Mouse (Mus musculus) midbrain, embryonic 14.5 days (tissue): ENCODE results near the gene Crot. TPM values are rescaled to one million over a fixed set of nuclear protein-coding genes. Genes with fewer than 3 reads are reported as not detected.

Experiments
- ATAC-seq: fragments of 200-750 bp; cut with Nextera tagmentation; 2 replicates; pipeline ENCODE4 v1.8.0; 2017; ENCODE audit warnings: moderate number of reproducible peaks, moderate library complexity; ENCODE audit not compliant: low FRiP score, low TSS enrichment
- DNase-seq: peaks from one replicate; pipeline ENCODE4 v3.0.0-alpha.2; 2015
- H3K27ac ChIP-seq: fragments of 300-500 bp; sonication (generic); replicated peaks from 2 replicates; pipeline ENCODE4 v1.5.1; 2014; ENCODE audit warnings: mild to moderate bottlenecking, low read depth, low read length, moderate library complexity
- H3K27me3 ChIP-seq: fragments of 300-500 bp; sonication (generic); 2 replicates; pipeline ENCODE4 v1.6.1; 2014; ENCODE audit warnings: low read length, control low read depth, mixed read lengths; ENCODE audit not compliant: control insufficient read depth, insufficient read depth
- H3K36me3 ChIP-seq: fragments of 300-500 bp; sonication (generic); 2 replicates; pipeline ENCODE4 v1.6.1; 2014; ENCODE audit warnings: low read length, control low read depth; ENCODE audit not compliant: control insufficient read depth, insufficient read depth
- H3K4me1 ChIP-seq: fragments of 300-500 bp; sonication (generic); 2 replicates; pipeline ENCODE4 v1.6.1; 2014; ENCODE audit warnings: mild to moderate bottlenecking, antibody characterized with exemption, low read length, control low read depth; ENCODE audit not compliant: control insufficient read depth, insufficient read depth
- H3K4me2 ChIP-seq: fragments of 300-500 bp; sonication (generic); 2 replicates; pipeline ENCODE4 v1.6.1; 2014; ENCODE audit warnings: mild to moderate bottlenecking, low read length, moderate library complexity
- H3K4me3 ChIP-seq: fragments of 300-500 bp; sonication (generic); replicated peaks from 2 replicates; pipeline ENCODE4 v1.5.1; 2014; ENCODE audit warnings: low read depth, low read length
- H3K9ac ChIP-seq: fragments of 300-500 bp; sonication (generic); replicated peaks from 2 replicates; pipeline ENCODE4 v1.6.1; 2014; ENCODE audit warnings: mild to moderate bottlenecking, low read length, moderate library complexity
- H3K9me3 ChIP-seq: fragments of 300-500 bp; sonication (generic); 2 replicates; pipeline ENCODE4 v1.6.1; 2016; ENCODE audit warnings: low read length, control low read depth, mixed read lengths; ENCODE audit not compliant: control insufficient read depth
- WGBS: fragments of 180-500 bp; shearing (Covaris S2); extraction: QIAGEN DNeasy Blood & Tissue Kit; methylation state at CpG from one replicate; pipeline ENCODE4 v1.1.7; 2014; 5-methylcytosine and 5-hydroxymethylcytosine counted together
- polyA plus RNA-seq: library from polyadenylated mRNA; unstranded; fragments of >200 nt; fragmentation: Nextera tagmentation; extraction: Ambion mirVana; gene quantifications from 2 replicates; pipeline ENCODE4 v1.2.1, GENCODE M21; 2014

Gene Crot
- polyA plus RNA-seq, 1 experiment from 2014 or later = 21.1 TPM

DNA sequence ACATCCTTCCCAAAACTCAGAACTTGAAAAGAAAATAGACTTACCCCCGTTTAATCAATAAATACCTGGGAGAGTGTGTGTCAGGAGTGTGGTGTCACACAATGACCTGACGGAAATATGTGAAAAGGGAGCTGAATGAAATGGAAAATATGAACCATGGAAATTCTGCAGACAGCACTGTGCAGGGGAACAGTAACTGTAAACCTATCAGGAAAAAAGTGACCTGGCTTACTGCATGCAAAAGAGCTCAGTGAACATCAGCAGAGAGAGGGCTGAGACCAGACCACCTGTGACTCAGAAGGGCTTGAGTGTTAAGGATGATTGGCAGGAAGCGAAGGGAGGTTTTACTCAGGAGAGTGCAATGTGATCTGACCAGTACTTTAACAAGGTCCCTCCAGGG, 11.7 kb downstream of the Crot start:
- Histone ChIP-seq H3K27ac (no peak overlapping the region), H3K4me2 (no peak overlapping the region), H3K4me3 (no peak overlapping the region), H3K4me1 (no peaks in the 10 kb centered on the region), H3K36me3 (peaks cover 36% of the 10 kb centered on the region), H3K9me3 (no peaks in the 10 kb centered on the region), H3K27me3 (no peaks in the 10 kb centered on the region), H3K9ac (no peak overlapping the region)
- DNase-seq = no peak
- no peak for ATAC-seq
- WGBS = 89% methylated on average over 3 of the region's 3 CpGs

DNA sequence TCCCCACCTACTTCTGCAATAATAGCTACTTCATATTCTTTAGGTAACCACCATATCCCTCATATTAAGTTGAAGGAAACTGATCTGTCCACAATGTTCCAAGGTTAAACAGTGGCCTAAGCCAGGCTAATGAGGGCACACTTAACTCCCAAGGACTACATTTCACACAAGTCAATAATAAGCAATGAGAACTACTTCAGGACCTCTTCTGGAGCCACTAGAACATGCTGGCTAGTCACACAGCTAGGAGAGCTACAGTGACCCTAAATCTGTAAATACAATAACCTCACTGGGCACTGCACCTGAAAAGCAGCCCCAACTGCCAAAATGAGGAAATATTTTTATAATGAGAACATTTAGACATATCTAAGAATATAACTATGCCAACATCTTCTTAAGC, 22.4 kb downstream of the Crot start:
- H3K4me3 ChIP-seq = no peak overlapping the region
- no peaks in the 10 kb centered on the region for H3K4me1 ChIP-seq
- H3K27me3 ChIP-seq = no peaks in the 10 kb centered on the region
- ATAC-seq (no peak), DNase-seq (no peak)
- no peak overlapping the region for H3K27ac ChIP-seq
- no peaks in the 10 kb centered on the region for H3K9me3 ChIP-seq
- no peak overlapping the region for H3K4me2 ChIP-seq
- no peak overlapping the region for H3K9ac ChIP-seq
- H3K36me3 ChIP-seq = peaks cover 26% of the 10 kb centered on the region

- DNase-seq = no peak
- Histone ChIP-seq H3K4me1 (no peaks in the 10 kb centered on the region), H3K27ac (no peak overlapping the region), H3K9me3 (no peaks in the 10 kb centered on the region), H3K4me2 (no peak overlapping the region), H3K36me3 (peaks cover 37% of the 10 kb centered on the region), H3K27me3 (no peaks in the 10 kb centered on the region), H3K4me3 (no peak overlapping the region), H3K9ac (no peak overlapping the region)
- ATAC-seq = no peak
- WGBS = 26% methylated on average over 7 of the region's 7 CpGs
Observed at GRCm38 (mm10) chr5:8972355-8972754, 24.8 kb downstream of the Crot start.

DNA sequence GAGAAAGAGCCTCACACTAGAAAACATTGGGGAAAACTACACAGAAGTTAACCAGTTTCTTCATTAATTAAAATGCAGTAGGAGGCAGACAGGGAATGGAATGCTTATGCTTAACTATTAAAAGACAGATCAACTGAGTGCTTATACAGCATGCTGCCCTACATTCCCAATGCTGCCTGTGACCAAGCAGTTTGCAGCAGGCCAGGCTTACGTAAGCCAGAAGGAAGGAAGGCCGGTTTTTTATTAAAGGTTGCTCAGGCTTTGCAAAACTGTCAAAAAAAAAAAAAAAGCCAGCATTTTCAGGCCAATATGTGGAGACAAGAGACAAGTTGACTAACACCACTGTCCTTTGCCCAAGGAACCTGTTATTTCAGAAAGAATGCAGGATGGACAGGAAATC, 26.4 kb downstream of the Crot start:
- no peak overlapping the region for H3K9ac ChIP-seq
- no peak for DNase-seq
- 91% methylated on average over 2 of the region's 2 CpGs for WGBS
- no peaks in the 10 kb centered on the region for H3K9me3 ChIP-seq
- no peak for ATAC-seq
- no peak overlapping the region for H3K4me3 ChIP-seq
- no peaks in the 10 kb centered on the region for H3K27me3 ChIP-seq
- H3K36me3 ChIP-seq = peaks cover 47% of the 10 kb centered on the region
- H3K27ac ChIP-seq = no peak overlapping the region
- no peaks in the 10 kb centered on the region for H3K4me1 ChIP-seq
- no peak overlapping the region for H3K4me2 ChIP-seq

DNA sequence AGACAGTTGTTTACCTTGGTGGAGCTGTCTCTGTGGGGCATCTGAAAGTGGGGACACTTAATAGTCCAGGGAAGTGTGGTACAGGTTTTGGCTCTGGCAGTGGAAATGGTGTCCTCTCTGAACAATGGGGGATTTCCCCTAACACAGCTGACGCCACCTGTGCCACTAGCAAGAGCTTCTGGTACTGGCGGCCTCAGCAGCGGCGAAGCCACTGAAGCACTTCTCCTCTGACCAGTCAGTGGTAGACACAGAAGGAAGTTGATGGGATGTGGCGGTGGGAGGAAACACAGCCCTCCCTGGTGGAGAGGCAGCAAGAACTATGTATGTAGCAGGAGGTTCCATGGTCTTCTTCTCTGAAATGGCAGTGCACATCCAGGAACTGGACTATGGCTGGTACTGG, 32.6 kb downstream of the Crot start:
- no peak overlapping the region for H3K4me2 ChIP-seq
- no peak overlapping the region for H3K27ac ChIP-seq
- no peak overlapping the region for H3K4me3 ChIP-seq
- ATAC-seq (no peak), DNase-seq (no peak)
- peaks cover 44% of the 10 kb centered on the region for H3K36me3 ChIP-seq
- no peaks in the 10 kb centered on the region for H3K4me1 ChIP-seq
- no peaks in the 10 kb centered on the region for H3K9me3 ChIP-seq
- no peak overlapping the region for H3K9ac ChIP-seq
- 99% methylated on average over 5 of the region's 5 CpGs for WGBS
- H3K27me3 ChIP-seq = no peaks in the 10 kb centered on the region

DNA sequence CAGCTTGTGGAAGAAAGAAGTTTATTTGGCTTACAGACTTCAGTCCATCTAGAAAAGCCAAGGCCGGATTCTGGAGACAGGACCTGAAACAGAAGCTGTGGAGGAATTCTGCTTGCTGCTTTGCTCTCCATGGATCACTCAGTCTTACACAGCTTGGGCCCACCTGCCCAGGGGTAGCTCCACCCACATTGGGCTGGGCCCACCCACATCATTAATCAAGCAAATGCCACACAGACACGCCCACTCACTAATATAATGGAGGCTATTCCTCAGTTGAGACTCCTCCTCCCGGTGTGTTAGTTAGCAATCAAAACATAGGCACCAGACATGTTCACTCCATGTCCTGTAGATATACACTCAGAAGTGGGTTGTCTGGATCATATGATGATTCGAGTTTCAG, 36.6 kb downstream of the Crot start:
- Histone ChIP-seq H3K27ac (no peak overlapping the region), H3K9me3 (no peaks in the 10 kb centered on the region), H3K4me3 (no peak overlapping the region), H3K9ac (no peak overlapping the region), H3K36me3 (peaks cover 22% of the 10 kb centered on the region), H3K27me3 (no peaks in the 10 kb centered on the region), H3K4me2 (no peak overlapping the region), H3K4me1 (no peaks in the 10 kb centered on the region)
- DNase-seq = no peak
- ATAC-seq = no peak; the same call in 1 of the 2 replicates
- WGBS = 87% methylated on average over 4 of the region's 4 CpGs

- H3K9ac ChIP-seq = no peak overlapping the region
- no peak overlapping the region for H3K27ac ChIP-seq
- H3K4me3 ChIP-seq = no peak overlapping the region
- H3K4me2 ChIP-seq = no peak overlapping the region
- no peaks in the 10 kb centered on the region for H3K27me3 ChIP-seq
- H3K36me3 ChIP-seq = no peaks in the 10 kb centered on the region
- H3K4me1 ChIP-seq = no peaks in the 10 kb centered on the region
- DNase-seq = no peak
- 95% methylated on average over 3 of the region's 3 CpGs for WGBS
- H3K9me3 ChIP-seq = no peaks in the 10 kb centered on the region
- ATAC-seq = no peak
Observed at GRCm38 (mm10) chr5:8955544-8955943, 41.6 kb downstream of the Crot start.

DNA sequence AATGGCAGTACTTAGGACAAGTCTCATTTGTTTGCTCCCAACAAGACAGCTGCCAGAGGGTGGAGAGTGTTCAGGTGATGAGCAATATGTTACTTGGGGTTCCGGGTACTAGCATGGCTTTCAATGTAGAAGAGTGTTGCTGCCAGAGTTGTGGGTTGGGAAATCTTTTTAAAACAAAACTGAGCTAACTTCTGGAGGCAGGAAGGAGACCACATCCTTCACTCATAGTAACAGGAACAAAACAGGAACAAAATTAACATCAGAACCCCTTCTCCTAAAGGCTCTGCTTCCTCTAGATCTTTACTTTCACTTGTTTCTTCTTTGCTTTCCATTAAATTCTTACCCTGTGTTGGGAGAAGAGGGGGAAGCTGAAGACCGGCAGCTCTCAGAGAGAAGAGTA, 43.5 kb downstream of the Crot start:
- no peak overlapping the region for H3K9ac ChIP-seq
- H3K27ac ChIP-seq = no peak overlapping the region
- no peak overlapping the region for H3K4me3 ChIP-seq
- H3K27me3 ChIP-seq = no peaks in the 10 kb centered on the region
- 95% methylated on average over 2 of the region's 2 CpGs for WGBS
- H3K36me3 ChIP-seq = no peaks in the 10 kb centered on the region
- no peak overlapping the region for H3K4me2 ChIP-seq
- no peaks in the 10 kb centered on the region for H3K9me3 ChIP-seq
- no peaks in the 10 kb centered on the region for H3K4me1 ChIP-seq
- no peak for DNase-seq
- ATAC-seq = no peak

DNA sequence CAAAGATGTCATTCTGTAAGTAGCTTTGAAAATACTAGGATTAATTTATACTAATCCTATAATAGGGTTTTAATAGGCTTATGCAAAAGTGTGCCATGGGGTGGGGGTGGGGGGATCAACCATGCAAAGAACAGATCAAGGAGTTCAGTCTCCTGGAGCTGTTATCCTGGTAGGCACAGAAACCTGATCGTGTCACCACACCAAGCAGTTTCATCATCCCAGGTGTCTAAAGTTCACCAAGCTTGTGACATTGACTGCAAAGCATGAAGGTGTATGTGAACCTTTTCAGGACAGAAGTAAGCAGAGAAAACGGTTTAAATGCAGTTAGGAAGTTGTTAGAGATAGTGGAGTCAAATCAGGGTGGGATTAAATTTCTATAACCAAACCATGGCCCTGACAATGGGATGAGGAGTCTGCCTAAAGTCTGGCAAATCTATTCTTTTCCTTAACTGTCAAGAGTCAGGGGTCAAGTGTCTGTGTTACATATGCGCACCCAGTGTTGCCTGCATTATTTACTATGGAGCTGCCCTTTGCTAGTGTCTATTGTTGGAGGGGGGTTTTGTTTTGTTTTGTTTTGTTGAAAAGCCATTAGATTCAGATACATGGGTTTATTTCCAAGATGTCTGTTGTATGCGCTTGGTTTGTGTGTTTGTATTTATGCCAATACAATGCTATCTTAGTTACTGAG, 49.6 kb downstream of the Crot start:
- WGBS = 40% methylated on average over 4 of the region's 4 CpGs
- Histone ChIP-seq H3K4me2 (no peak overlapping the region), H3K36me3 (no peaks in the 10 kb centered on the region), H3K9me3 (no peaks in the 10 kb centered on the region), H3K4me3 (no peak overlapping the region), H3K4me1 (no peaks in the 10 kb centered on the region), H3K27ac (no peak overlapping the region), H3K9ac (no peak overlapping the region), H3K27me3 (no peaks in the 10 kb centered on the region)
- ATAC-seq (no peak), DNase-seq (peak; percentile 3)
